Mouse (Mus musculus) left cerebral cortex, postnatal 25 days (tissue): ENCODE data around the gene Tmem168. TPM values are rescaled to one million over a fixed set of nuclear protein-coding genes. Genes with fewer than 3 reads are reported as not detected.

Experiments used
- DNase-seq, 2 experiments: peaks; one replicate each; pipeline ENCODE4 v3.0.0; 2022; ENCODE audit warnings: low spot score in 2 of 2, mixed read lengths in 1 of 2
- intact Hi-C: fragments of 180-260 bp; cut with DNase I; formaldehyde crosslinking; loops from one replicate; pipeline ENCODE4 v1.15.1; 2025
- total RNA-seq, 2 experiments: library from RNA; stranded (reverse); gene quantifications; 2 replicates each; pipeline ENCODE4 v1.2.3; 2021

Tmem168 gene
- 10 to 100 TPM; 13.4 to 16.4 TPM for total RNA-seq

- DNase-seq = peak; percentile 94 to 96
- intact Hi-C loops = loop anchor here (1.0 to 2.0 kb wide), 2 partner anchors 70 to 263 kb away; partner anchors contain the start of gene 2610001J05Rik
Observed at GRCm38 (mm10) chr6:13607621-13608493, at the start of gene Tmem168. Tmem168 (minus strand) TSS chr6:13608100.

GRCm38 (mm10) chr6:13654081-13654480 is 46.2 kb upstream of the Tmem168 start:
- intact Hi-C loops = no loop called here
- no peak for DNase-seq

GRCm38 (mm10) chr6:13652284-13652683 is 44.4 kb upstream of the Tmem168 start:
- no peak for DNase-seq
- intact Hi-C loops = no loop called here

- intact Hi-C loops = no loop called here
- no peak for DNase-seq
Observed at GRCm38 (mm10) chr6:13650854-13651253, 43.0 kb upstream of the Tmem168 start.

GRCm38 (mm10) chr6:13648305-13648704 is 40.4 kb upstream of the Tmem168 start:
- peak in 1 of 2 experiments; percentile 70 for DNase-seq
- intact Hi-C loops = no loop called here

GRCm38 (mm10) chr6:13636582-13636989 is 28.7 kb upstream of the Tmem168 start:
- intact Hi-C loops = no loop called here
- no peak for DNase-seq

GRCm38 (mm10) chr6:13632571-13632970 is 24.7 kb upstream of the Tmem168 start:
- DNase-seq = peak in 1 of 2 experiments; percentile 40
- intact Hi-C loops = no loop called here

GRCm38 (mm10) chr6:13630607-13631006 is 22.7 kb upstream of the Tmem168 start:
- intact Hi-C loops = no loop called here

GRCm38 (mm10) chr6:13619618-13620017 is 11.7 kb upstream of the Tmem168 start:
- intact Hi-C loops = no loop called here
- peak in 1 of 2 experiments; percentile 57 for DNase-seq

More at GRCm38 (mm10) chr6:13630607-13631006, 22.7 kb upstream of the Tmem168 start:
- DNase-seq = no peak

GRCm38 (mm10) chr6:13617110-13617509 is 9.2 kb upstream of the Tmem168 start:
- intact Hi-C loops = no loop called here
- DNase-seq = no peak

GRCm38 (mm10) chr6:13614568-13614967 is 6.7 kb upstream of the Tmem168 start:
- intact Hi-C loops = no loop called here
- no peak for DNase-seq

GRCm38 (mm10) chr6:13613671-13614070 is 5.8 kb upstream of the Tmem168 start:
- intact Hi-C loops = no loop called here
- DNase-seq = no peak

GRCm38 (mm10) chr6:13610869-13611268 is 3.0 kb upstream of the Tmem168 start:
- intact Hi-C loops = no loop called here

GRCm38 (mm10) chr6:13609353-13610140 is 1.6 kb upstream of the Tmem168 start:
- intact Hi-C loops = loop anchor here (2.0 kb wide), 1 partner anchor 261 kb away; the partner anchor contains the start of gene 2610001J05Rik
- DNase-seq = no peak

More at GRCm38 (mm10) chr6:13610869-13611268, 3.0 kb upstream of the Tmem168 start:
- DNase-seq = no peak

GRCm38 (mm10) chr6:13606921-13607620 is 829 bp downstream of the Tmem168 start:
- intact Hi-C loops = no loop called here
- DNase-seq = peak in 1 of 2 experiments; percentile 24

GRCm38 (mm10) chr6:13606394-13606793 is 1.5 kb downstream of the Tmem168 start:
- DNase-seq = no peak
- intact Hi-C loops = no loop called here

GRCm38 (mm10) chr6:13603134-13603533 is 4.8 kb downstream of the Tmem168 start:
- no peak for DNase-seq
- intact Hi-C loops = no loop called here

GRCm38 (mm10) chr6:13601587-13601986 is 6.3 kb downstream of the Tmem168 start:
- intact Hi-C loops = no loop called here
- peak; percentile 35 to 82 for DNase-seq

GRCm38 (mm10) chr6:13598239-13598923 is 9.5 kb downstream of the Tmem168 start:
- DNase-seq = peak in 1 of 2 experiments; percentile 80
- intact Hi-C loops = loop anchor here (2.0 to 5.0 kb wide), 2 partner anchors 150 to 301 kb away; no protein-coding TSS in a partner anchor
